Mouse (Mus musculus): ENCODE measurements around the gene Lrrc28.

Lrrc28 gene

GRCm38 (mm10) chr7:67644291-67644690 is 777 bp downstream of the Lrrc28 start:
- DNase-seq: no peak

- no peak for DNase-seq
Measured at GRCm38 (mm10) chr7:67642955-67643354, 2.1 kb downstream of the Lrrc28 start.

- no peak for DNase-seq
Measured at GRCm38 (mm10) chr7:67639006-67639405, 6.1 kb downstream of the Lrrc28 start.

- no peak for DNase-seq
Measured at GRCm38 (mm10) chr7:67636161-67636560, 8.9 kb downstream of the Lrrc28 start.

- no peak for DNase-seq
Measured at GRCm38 (mm10) chr7:67634210-67634609, 10.9 kb downstream of the Lrrc28 start.

- no peak for DNase-seq
Measured at GRCm38 (mm10) chr7:67632380-67632779, 12.7 kb downstream of the Lrrc28 start.

- DNase-seq: peak; percentile 41 to 81
Measured at GRCm38 (mm10) chr7:67630817-67631216, 14.3 kb downstream of the Lrrc28 start.

GRCm38 (mm10) chr7:67629681-67630080 is 15.4 kb downstream of the Lrrc28 start:
- no peak for DNase-seq

GRCm38 (mm10) chr7:67626671-67627070 is 18.4 kb downstream of the Lrrc28 start:
- no peak for DNase-seq

GRCm38 (mm10) chr7:67622151-67622550 is 22.9 kb downstream of the Lrrc28 start:
- no peak for DNase-seq

- no peak for DNase-seq
Measured at GRCm38 (mm10) chr7:67619836-67620235, 25.2 kb downstream of the Lrrc28 start.

- no peak for DNase-seq
Measured at GRCm38 (mm10) chr7:67618316-67618715, 26.8 kb downstream of the Lrrc28 start.

GRCm38 (mm10) chr7:67617646-67618045 is 27.4 kb downstream of the Lrrc28 start:
- no peak for DNase-seq

GRCm38 (mm10) chr7:67616890-67617289 is 28.2 kb downstream of the Lrrc28 start:
- no peak for DNase-seq

GRCm38 (mm10) chr7:67614464-67614861 is 30.6 kb downstream of the Lrrc28 start:
- DNase-seq: no peak

GRCm38 (mm10) chr7:67613795-67614463 is 31.1 kb downstream of the Lrrc28 start:
- DNase-seq: no peak

GRCm38 (mm10) chr7:67608348-67609024 is 36.6 kb downstream of the Lrrc28 start:
- DNase-seq: no peak

- peak; percentile 48 to 71 for DNase-seq
Measured at GRCm38 (mm10) chr7:67607669-67608347, 37.3 kb downstream of the Lrrc28 start.

GRCm38 (mm10) chr7:67606250-67606649 is 38.8 kb downstream of the Lrrc28 start:
- DNase-seq: no peak

GRCm38 (mm10) chr7:67605114-67605513 is 40.0 kb downstream of the Lrrc28 start:
- DNase-seq: no peak

- peak in 1 of 2 experiments; percentile 42 for DNase-seq
Measured at GRCm38 (mm10) chr7:67598050-67598449, 47.0 kb downstream of the Lrrc28 start.

GRCm38 (mm10) chr7:67596961-67597360 is 48.1 kb downstream of the Lrrc28 start:
- no peak for DNase-seq

- DNase-seq: no peak
Measured at GRCm38 (mm10) chr7:67596322-67596721, 48.7 kb downstream of the Lrrc28 start.

- no peak for DNase-seq
Measured at GRCm38 (mm10) chr7:67593902-67594301, 51.2 kb downstream of the Lrrc28 start.
